Mouse (Mus musculus): ENCODE results near the gene Olfr1157. TPM values are rescaled to one million over a fixed set of nuclear protein-coding genes. Genes with fewer than 3 reads are reported as not detected.

Gene Olfr1157
- not detected in 2 replicates for polyA plus RNA-seq (2015; fragmentation: Nextera tagmentation; extraction: Ambion mirVana)

GRCm38 (mm10) chr2:87968199-87968598 is at the start of gene Olfr1157:
Gene Olfr1157 (minus strand): TSS chr2:87968299.

GRCm38 (mm10) chr2:88007515-88008318 is 39.6 kb upstream of the Olfr1157 start, which contains the start of gene Olfr1160:
Gene Olfr1160 (minus strand): TSS chr2:88008268.

GRCm38 (mm10) chr2:87989813-87990212 is 21.7 kb upstream of the Olfr1157 start, which contains the start of gene Olfr1158:
Gene Olfr1158 (plus strand): TSS chr2:87990113.

GRCm38 (mm10) chr2:87974563-87974962 is 6.5 kb upstream of the Olfr1157 start, which contains the start of gene Olfr74:
Gene Olfr74 (minus strand): TSS chr2:87974663.

GRCm38 (mm10) chr2:87953000-87953399 is 15.1 kb downstream of the Olfr1157 start, which contains the start of gene Olfr1156:
Gene Olfr1156 (minus strand): TSS chr2:87953100.

DNA sequence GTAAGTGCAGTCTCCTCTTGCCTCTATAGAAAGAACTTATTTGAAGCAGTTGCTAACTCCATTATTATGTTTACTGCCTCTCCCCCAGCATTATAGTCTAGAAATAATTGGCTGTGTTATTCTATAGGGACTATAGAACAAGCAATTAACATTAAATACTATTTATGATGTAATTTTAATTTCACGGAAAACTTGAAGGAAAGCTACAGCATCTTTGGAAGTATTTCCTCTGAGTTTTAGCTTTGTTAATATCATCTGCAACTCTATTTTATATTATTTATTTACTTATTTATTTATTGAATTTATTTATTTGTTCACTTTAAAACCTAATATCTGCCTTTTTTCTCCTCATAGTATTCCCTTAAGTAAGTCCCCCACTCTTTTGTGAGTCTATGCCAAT is 23.1 kb downstream of the Olfr1157 start, which contains the start of gene Olfr1155:
Gene Olfr1155 (minus strand): TSS at position 101 of the 400 bp plus-strand sequence.

Other genes starting within 250 kb of the Olfr1157 start
- not detected in 2 replicates for gene Olfr1138, start 228.3 kb downstream of the Olfr1157 start, polyA plus RNA-seq (2015; fragmentation: Nextera tagmentation; extraction: Ambion mirVana)
- not detected in 2 replicates for gene Olfr1140, start 224.5 kb downstream of the Olfr1157 start, polyA plus RNA-seq (2015; fragmentation: Nextera tagmentation; extraction: Ambion mirVana)
- not detected in 2 replicates for gene Olfr1141, start 214.3 kb downstream of the Olfr1157 start, polyA plus RNA-seq (2015; fragmentation: Nextera tagmentation; extraction: Ambion mirVana)
- gene Olfr152, start 188.8 kb downstream of the Olfr1157 start, polyA plus RNA-seq (2015; fragmentation: Nextera tagmentation; extraction: Ambion mirVana): not detected in 2 replicates
- gene Olfr1143, start 167.7 kb downstream of the Olfr1157 start, polyA plus RNA-seq (2015; fragmentation: Nextera tagmentation; extraction: Ambion mirVana): not detected in 2 replicates
- gene Olfr1145, start 158.5 kb downstream of the Olfr1157 start, polyA plus RNA-seq (2015; fragmentation: Nextera tagmentation; extraction: Ambion mirVana): not detected in 2 replicates
- not detected in 2 replicates for gene Olfr1148, start 137.8 kb downstream of the Olfr1157 start, polyA plus RNA-seq (2015; fragmentation: Nextera tagmentation; extraction: Ambion mirVana)
- not detected in 2 replicates for gene Olfr1150-ps1, start 124.3 kb downstream of the Olfr1157 start, polyA plus RNA-seq (2015; fragmentation: Nextera tagmentation; extraction: Ambion mirVana)
- gene Olfr1151, start 112.4 kb downstream of the Olfr1157 start, polyA plus RNA-seq (2015; fragmentation: Nextera tagmentation; extraction: Ambion mirVana): not detected in 2 replicates
- not detected in 2 replicates for gene Olfr1152, start 101.8 kb downstream of the Olfr1157 start, polyA plus RNA-seq (2015; fragmentation: Nextera tagmentation; extraction: Ambion mirVana)
- not detected in 2 replicates for gene Olfr1153, start 73.3 kb downstream of the Olfr1157 start, polyA plus RNA-seq (2015; fragmentation: Nextera tagmentation; extraction: Ambion mirVana)
- not detected in 2 replicates for gene Olfr1154, start 63.1 kb downstream of the Olfr1157 start, polyA plus RNA-seq (2015; fragmentation: Nextera tagmentation; extraction: Ambion mirVana)
- not detected in 2 replicates for gene Olfr1155, start 23.2 kb downstream of the Olfr1157 start, polyA plus RNA-seq (2015; fragmentation: Nextera tagmentation; extraction: Ambion mirVana)
- gene Olfr1156, start 15.2 kb downstream of the Olfr1157 start, polyA plus RNA-seq (2015; fragmentation: Nextera tagmentation; extraction: Ambion mirVana): not detected in 2 replicates
- gene Olfr74, start 6.4 kb upstream of the Olfr1157 start, polyA plus RNA-seq (2015; fragmentation: Nextera tagmentation; extraction: Ambion mirVana): not detected in 2 replicates
- gene Olfr1158, start 21.8 kb upstream of the Olfr1157 start, polyA plus RNA-seq (2015; fragmentation: Nextera tagmentation; extraction: Ambion mirVana): not detected in 2 replicates
- gene Olfr1160, start 40.0 kb upstream of the Olfr1157 start, polyA plus RNA-seq (2015; fragmentation: Nextera tagmentation; extraction: Ambion mirVana): not detected in 2 replicates
- not detected in 2 replicates for gene Olfr1161, start 54.5 kb upstream of the Olfr1157 start, polyA plus RNA-seq (2015; fragmentation: Nextera tagmentation; extraction: Ambion mirVana)
- 0.05 TPM in 1 of 2 replicates, not detected in the other for gene Olfr73, start 69.4 kb upstream of the Olfr1157 start, polyA plus RNA-seq (2015; fragmentation: Nextera tagmentation; extraction: Ambion mirVana)
- gene Olfr1162, start 82.8 kb upstream of the Olfr1157 start, polyA plus RNA-seq (2015; fragmentation: Nextera tagmentation; extraction: Ambion mirVana): not detected in 2 replicates
- gene Olfr1163, start 103.5 kb upstream of the Olfr1157 start, polyA plus RNA-seq (2015; fragmentation: Nextera tagmentation; extraction: Ambion mirVana): not detected in 2 replicates
- gene Olfr1164, start 125.7 kb upstream of the Olfr1157 start, polyA plus RNA-seq (2015; fragmentation: Nextera tagmentation; extraction: Ambion mirVana): not detected in 2 replicates
- gene Olfr1166, start 160.0 kb upstream of the Olfr1157 start, polyA plus RNA-seq (2015; fragmentation: Nextera tagmentation; extraction: Ambion mirVana): not detected in 2 replicates
- not detected in 2 replicates for gene Olfr1167, start 186.9 kb upstream of the Olfr1157 start, polyA plus RNA-seq (2015; fragmentation: Nextera tagmentation; extraction: Ambion mirVana)
- gene Olfr1168, start 213.6 kb upstream of the Olfr1157 start, polyA plus RNA-seq (2015; fragmentation: Nextera tagmentation; extraction: Ambion mirVana): not detected in 2 replicates